Mouse (Mus musculus): ENCODE data around the gene Uqcc2.
A peak's percentile ranks its signal among the peaks of the same experiment; 100 is the strongest.

The Uqcc2 gene

GRCm38 (mm10) chr17:27123813-27124375 lies 9.8 kb downstream of the Uqcc2 start:
- DNase-seq (ENCODE audit: low spot score in 2 of 2) = no peak

GRCm38 (mm10) chr17:27123103-27123502 lies 10.6 kb downstream of the Uqcc2 start:
- DNase-seq (ENCODE audit: low spot score in 2 of 2) = no peak

- no peak for DNase-seq (ENCODE audit: low spot score in 2 of 2)
Measured at GRCm38 (mm10) chr17:27122701-27123100, 11.0 kb downstream of the Uqcc2 start.

GRCm38 (mm10) chr17:27121781-27122180 lies 11.9 kb downstream of the Uqcc2 start:
- no peak for DNase-seq (ENCODE audit: low spot score in 2 of 2)

GRCm38 (mm10) chr17:27121266-27121665 lies 12.4 kb downstream of the Uqcc2 start:
- DNase-seq (ENCODE audit: low spot score in 2 of 2) = no peak

GRCm38 (mm10) chr17:27120561-27121024 lies 13.1 kb downstream of the Uqcc2 start:
- DNase-seq (ENCODE audit: low spot score in 2 of 2) = peak in 1 of 2 experiments; percentile 63

GRCm38 (mm10) chr17:27119954-27120353 lies 13.8 kb downstream of the Uqcc2 start:
- DNase-seq (ENCODE audit: low spot score in 2 of 2) = no peak

- DNase-seq (ENCODE audit: low spot score in 2 of 2) = no peak
Measured at GRCm38 (mm10) chr17:27119540-27119895, 14.2 kb downstream of the Uqcc2 start.

GRCm38 (mm10) chr17:27118676-27119539 lies 14.8 kb downstream of the Uqcc2 start:
- no peak for DNase-seq (ENCODE audit: low spot score in 2 of 2)

GRCm38 (mm10) chr17:27110072-27110471 lies 23.6 kb downstream of the Uqcc2 start:
- no peak for DNase-seq (ENCODE audit: low spot score in 2 of 2)

- no peak for DNase-seq (ENCODE audit: low spot score in 2 of 2)
Measured at GRCm38 (mm10) chr17:27107936-27108335, 25.8 kb downstream of the Uqcc2 start.

GRCm38 (mm10) chr17:27106745-27107144 lies 27.0 kb downstream of the Uqcc2 start:
- DNase-seq (ENCODE audit: low spot score in 2 of 2) = no peak

GRCm38 (mm10) chr17:27105698-27106470 lies 27.8 kb downstream of the Uqcc2 start:
- no peak for DNase-seq (ENCODE audit: low spot score in 2 of 2)

- no peak for DNase-seq (ENCODE audit: low spot score in 2 of 2)
Measured at GRCm38 (mm10) chr17:27101675-27102074, 32.0 kb downstream of the Uqcc2 start.

GRCm38 (mm10) chr17:27095690-27096089 lies 38.0 kb downstream of the Uqcc2 start:
- no peak for DNase-seq (ENCODE audit: low spot score in 2 of 2)

- DNase-seq (ENCODE audit: low spot score in 2 of 2) = no peak
Measured at GRCm38 (mm10) chr17:27090068-27090467, 43.6 kb downstream of the Uqcc2 start.

GRCm38 (mm10) chr17:27087426-27087825 lies 46.3 kb downstream of the Uqcc2 start:
- DNase-seq (ENCODE audit: low spot score in 2 of 2) = no peak

GRCm38 (mm10) chr17:27085676-27086075 lies 48.0 kb downstream of the Uqcc2 start:
- peak in 1 of 2 experiments; percentile 19 for DNase-seq (ENCODE audit: low spot score in 2 of 2)

GRCm38 (mm10) chr17:27083601-27084000 lies 50.1 kb downstream of the Uqcc2 start:
- no peak for DNase-seq (ENCODE audit: low spot score in 2 of 2)

GRCm38 (mm10) chr17:27082796-27083195 lies 50.9 kb downstream of the Uqcc2 start:
- DNase-seq (ENCODE audit: low spot score in 2 of 2) = no peak

- no peak for DNase-seq (ENCODE audit: low spot score in 2 of 2)
Measured at GRCm38 (mm10) chr17:27081868-27082267, 51.8 kb downstream of the Uqcc2 start.

GRCm38 (mm10) chr17:27078499-27078898 lies 55.2 kb downstream of the Uqcc2 start:
- DNase-seq (ENCODE audit: low spot score in 2 of 2) = no peak
